Mouse (Mus musculus): ENCODE measurements around the gene Mrtfb. TPM values are rescaled to one million over a fixed set of nuclear protein-coding genes. Genes with fewer than 3 reads are reported as not detected.

Mrtfb gene
- polyA plus RNA-seq (2015; fragmentation: Nextera tagmentation; extraction: Ambion mirVana), result 12.4 and 13.1 TPM in 2 replicates

DNA sequence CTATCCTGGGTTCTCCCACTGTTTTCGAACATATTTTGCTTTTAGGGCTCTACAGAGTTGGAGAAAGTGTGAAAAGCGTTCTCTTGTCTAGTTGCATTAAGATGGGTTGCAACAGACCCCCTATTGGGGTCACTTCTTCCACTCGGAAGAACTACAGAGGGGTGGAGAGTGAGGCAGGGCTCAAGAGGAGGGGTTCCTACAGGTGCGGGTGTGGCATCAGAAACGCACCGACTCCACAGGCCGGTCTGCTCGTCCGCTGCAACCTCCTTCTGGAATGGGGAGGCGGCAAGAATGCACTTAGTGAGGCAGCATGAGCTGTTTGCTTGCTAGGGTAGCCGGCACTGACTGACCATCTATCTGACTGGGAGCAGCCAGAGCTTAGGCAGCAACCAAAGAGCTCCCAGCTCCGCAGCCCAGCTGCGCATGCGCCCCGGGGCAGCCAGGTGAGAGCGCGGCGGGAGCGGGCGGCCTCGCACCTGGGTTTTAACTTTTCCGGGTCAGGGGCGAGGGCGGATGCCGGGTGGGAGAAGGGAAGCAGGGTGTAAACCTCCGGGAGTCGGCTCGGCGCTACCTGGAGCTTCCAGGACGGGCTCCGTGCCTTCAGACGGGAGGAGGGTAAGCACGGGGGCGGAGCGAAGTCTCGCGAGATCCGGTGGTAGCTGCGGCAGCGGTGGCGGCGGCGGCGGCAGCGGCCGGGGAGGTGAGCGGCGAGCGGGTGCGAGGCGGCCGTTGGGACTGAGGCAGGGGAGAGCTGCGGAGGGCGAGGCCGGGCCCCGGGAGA, at the start of gene Mrtfb:
Gene Mrtfb (plus strand): TSS at position 627 of the 781 bp plus-strand sequence.
- peak within 1 kb of the TSS; percentile 93 for H3K4me3 ChIP-seq
- 1% methylated on average over 46 of the region's 56 CpGs for WGBS
- H3K4me2 ChIP-seq, result peak within 1 kb of the TSS; percentile 91
- H3K4me1 ChIP-seq, result peaks cover 39% of the 10 kb centered on the region
- H3K9ac ChIP-seq, result peak within 1 kb of the TSS; percentile 93
- no peaks in the 10 kb centered on the region for H3K9me3 ChIP-seq
- ATAC-seq (ENCODE audit: extremely low read depth, insufficient number of reproducible peaks, low FRiP score, low TSS enrichment), result peak; percentile 76
- H3K27me3 ChIP-seq (replicated peaks), result no peaks in the 10 kb centered on the region
- H3K36me3 ChIP-seq, result no peaks in the 10 kb centered on the region
- H3K27ac ChIP-seq (replicated peaks), result peak within 1 kb of the TSS; percentile 81

DNA sequence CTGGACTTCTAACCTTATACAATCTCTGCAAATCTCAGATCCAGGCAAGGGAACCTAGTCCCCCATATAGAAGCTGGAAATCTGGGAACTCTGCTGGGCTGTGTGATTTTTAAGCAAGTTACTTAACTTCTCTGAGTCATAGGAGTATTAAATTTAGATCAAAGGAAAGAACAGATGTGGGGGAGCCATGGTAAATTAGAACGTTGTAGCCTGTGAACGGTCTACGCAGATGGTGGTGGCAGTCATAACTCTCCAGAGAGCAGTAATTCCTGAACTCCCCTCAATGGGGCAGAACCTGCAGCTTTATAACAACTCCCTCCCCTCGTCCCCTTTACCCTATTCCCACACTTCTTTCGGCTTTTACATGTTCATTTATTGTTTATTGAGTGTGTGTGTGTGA, 48.6 kb upstream of the Mrtfb start:
- 63% methylated on average over 5 of the region's 5 CpGs for WGBS
- Histone ChIP-seq H3K9me3 (no peaks in the 10 kb centered on the region), H3K4me1 (peaks cover 4% of the 10 kb centered on the region; the same call in 1 of the 2 replicates), H3K9ac (no peak overlapping the region), H3K27me3 (replicated peaks) (no peaks in the 10 kb centered on the region), H3K4me3 (no peak overlapping the region), H3K36me3 (no peaks in the 10 kb centered on the region), H3K4me2 (no peak overlapping the region), H3K27ac (replicated peaks) (no peak overlapping the region)
- ATAC-seq (ENCODE audit: extremely low read depth, insufficient number of reproducible peaks, low FRiP score, low TSS enrichment), result no peak

DNA sequence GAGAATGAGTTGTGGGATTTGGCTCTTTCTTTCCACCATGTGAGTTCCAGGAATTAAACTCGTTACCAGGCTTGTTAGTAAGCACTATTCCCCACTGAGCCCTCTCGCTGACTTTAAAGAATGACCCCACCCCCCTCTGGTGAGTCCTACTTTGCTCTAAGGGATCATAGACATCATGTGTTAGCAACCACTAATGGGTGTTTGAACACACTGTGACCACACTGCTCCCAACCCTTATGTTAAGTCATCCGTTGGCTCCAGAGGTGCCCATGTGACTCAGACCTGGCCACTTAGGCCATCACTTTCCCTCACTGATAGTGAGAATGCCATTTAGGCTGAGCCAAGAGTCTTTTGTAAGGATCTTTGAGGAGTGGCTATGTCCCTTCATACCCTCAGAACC, 48.2 kb upstream of the Mrtfb start:
- Histone ChIP-seq H3K27me3 (replicated peaks) (no peaks in the 10 kb centered on the region), H3K36me3 (no peaks in the 10 kb centered on the region), H3K4me1 (peaks cover 4% of the 10 kb centered on the region; the same call in 1 of the 2 replicates), H3K9me3 (no peaks in the 10 kb centered on the region), H3K4me2 (no peak overlapping the region), H3K9ac (no peak overlapping the region), H3K4me3 (no peak overlapping the region), H3K27ac (replicated peaks) (no peak overlapping the region)
- ATAC-seq (ENCODE audit: extremely low read depth, insufficient number of reproducible peaks, low FRiP score, low TSS enrichment), result no peak
- WGBS, result 30% methylated on average over 3 of the region's 3 CpGs

DNA sequence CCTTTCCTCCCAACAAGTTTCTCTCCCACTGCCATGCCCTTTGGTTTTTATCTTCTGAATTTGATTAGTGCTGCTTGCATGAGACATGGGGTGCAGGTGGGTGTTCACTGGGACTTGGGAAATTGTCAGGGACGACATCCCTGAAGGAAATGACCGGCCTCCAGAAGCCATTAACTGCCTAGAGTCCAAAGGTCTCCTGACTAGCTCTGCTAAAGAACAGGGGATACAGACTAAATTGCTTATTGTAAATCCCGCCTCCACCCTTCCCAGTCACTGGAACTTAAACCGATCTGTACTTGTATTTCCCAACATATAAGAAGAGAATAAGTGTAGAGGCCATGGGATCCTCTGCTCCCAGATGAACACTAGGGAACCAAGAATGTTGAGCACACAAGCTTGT, 43.5 kb upstream of the Mrtfb start:
- no peak overlapping the region for H3K27ac ChIP-seq (replicated peaks)
- 67% methylated on average over 4 of the region's 4 CpGs for WGBS
- no peak overlapping the region for H3K4me3 ChIP-seq
- H3K9me3 ChIP-seq, result no peaks in the 10 kb centered on the region
- no peak overlapping the region for H3K4me2 ChIP-seq
- H3K9ac ChIP-seq, result no peak overlapping the region
- peaks cover 14% of the 10 kb centered on the region for H3K4me1 ChIP-seq
- ATAC-seq (ENCODE audit: extremely low read depth, insufficient number of reproducible peaks, low FRiP score, low TSS enrichment), result no peak
- H3K27me3 ChIP-seq (replicated peaks), result no peaks in the 10 kb centered on the region
- H3K36me3 ChIP-seq, result no peaks in the 10 kb centered on the region

DNA sequence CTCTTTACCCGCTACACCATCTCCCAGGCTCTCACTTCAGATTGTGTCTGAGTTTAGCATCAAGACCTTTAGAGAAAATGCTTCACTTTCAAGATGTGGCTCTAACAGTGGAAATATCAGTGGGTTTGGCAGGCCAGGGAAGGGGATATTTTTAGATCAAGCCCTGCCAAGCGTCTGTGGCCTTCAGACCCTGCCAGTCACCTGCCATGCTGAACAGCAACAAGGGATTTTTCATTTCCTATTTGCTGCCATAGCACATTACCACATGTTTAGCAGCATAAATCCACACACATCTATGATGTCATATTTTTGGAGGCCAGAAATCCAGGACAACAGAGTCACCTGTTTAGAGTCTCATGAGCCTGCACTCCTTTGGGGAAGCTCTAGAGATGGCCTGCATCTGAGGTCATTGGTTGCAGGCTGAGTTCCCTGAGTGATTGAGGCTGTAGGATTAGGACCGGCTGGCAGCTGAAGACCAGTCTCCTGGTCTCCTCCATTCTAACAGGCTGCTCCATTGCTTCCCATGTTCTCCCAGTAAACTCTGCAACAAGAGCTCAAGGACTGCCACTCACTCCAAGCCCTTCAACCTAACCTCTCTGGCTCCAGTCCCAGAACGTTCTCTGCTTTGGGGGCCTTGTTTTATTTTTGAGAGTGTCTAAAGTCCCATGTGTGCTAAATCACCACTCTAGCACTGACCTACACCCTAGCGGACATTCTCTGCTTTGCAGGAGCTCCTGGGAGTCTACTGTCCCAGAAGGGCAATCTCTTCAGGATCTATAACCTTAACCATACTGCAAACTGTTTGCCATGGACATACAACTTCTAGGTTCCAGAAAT, 39.9 kb upstream of the Mrtfb start:
- Histone ChIP-seq H3K27ac (replicated peaks) (peak overlapping the region; percentile 83), H3K4me2 (no peak overlapping the region), H3K4me3 (no peak overlapping the region), H3K4me1 (peaks cover 15% of the 10 kb centered on the region), H3K27me3 (replicated peaks) (no peaks in the 10 kb centered on the region), H3K9me3 (no peaks in the 10 kb centered on the region), H3K9ac (no peak overlapping the region), H3K36me3 (no peaks in the 10 kb centered on the region)
- no peak for ATAC-seq (ENCODE audit: extremely low read depth, insufficient number of reproducible peaks, low FRiP score, low TSS enrichment)
- whole genome bisulfite sequencing, result 36% methylated on average over 5 of the region's 5 CpGs

DNA sequence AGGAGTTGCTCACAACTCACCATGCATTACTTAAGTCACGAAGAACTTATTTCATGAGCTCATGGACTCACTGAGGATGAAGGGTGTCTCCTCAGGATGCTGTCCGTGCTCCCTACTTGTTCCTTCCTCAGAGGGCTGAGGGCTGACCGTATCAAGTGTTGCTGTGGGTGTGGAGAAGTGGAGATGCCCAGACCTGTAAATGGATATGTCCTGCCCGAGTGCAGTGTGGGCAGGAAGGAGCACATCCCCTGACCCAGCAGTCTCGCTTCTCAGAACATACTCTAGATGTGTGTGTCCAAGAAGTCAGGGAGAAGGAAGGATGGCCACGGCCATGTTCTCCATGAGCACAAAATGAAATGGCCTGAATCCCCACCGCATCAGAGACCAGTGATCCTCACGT, 38.3 kb upstream of the Mrtfb start:
- Histone ChIP-seq H3K36me3 (no peaks in the 10 kb centered on the region), H3K9me3 (no peaks in the 10 kb centered on the region), H3K27me3 (replicated peaks) (no peaks in the 10 kb centered on the region), H3K4me2 (no peak overlapping the region), H3K4me1 (peaks cover 21% of the 10 kb centered on the region), H3K27ac (replicated peaks) (no peak overlapping the region), H3K4me3 (no peak overlapping the region), H3K9ac (no peak overlapping the region)
- no peak for ATAC-seq (ENCODE audit: extremely low read depth, insufficient number of reproducible peaks, low FRiP score, low TSS enrichment)
- WGBS, result 74% methylated on average over 8 of the region's 8 CpGs

DNA sequence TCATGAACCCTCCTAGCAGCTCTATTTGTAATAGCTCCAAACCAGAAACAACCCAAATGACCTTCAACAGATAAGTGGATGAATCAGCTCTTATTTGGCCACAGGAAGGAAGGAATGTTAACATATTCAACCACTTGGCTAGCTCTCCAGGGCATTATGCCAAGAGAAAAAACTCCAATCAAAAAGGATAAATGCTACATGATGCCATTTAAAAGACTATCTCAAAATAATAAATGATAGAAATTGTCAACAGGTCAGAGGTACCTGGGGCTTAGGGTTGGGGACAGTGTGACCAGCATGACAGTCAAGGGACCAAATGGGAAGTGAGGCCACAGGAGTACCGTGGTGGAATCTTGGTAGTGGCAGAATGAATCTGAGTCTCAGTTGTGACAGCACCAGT, 34.8 kb upstream of the Mrtfb start:
- no peak overlapping the region for H3K4me2 ChIP-seq
- no peaks in the 10 kb centered on the region for H3K36me3 ChIP-seq
- no peaks in the 10 kb centered on the region for H3K27me3 ChIP-seq (replicated peaks)
- no peak overlapping the region for H3K4me3 ChIP-seq
- 56% methylated on average over 1 of the region's 1 CpGs for WGBS
- no peaks in the 10 kb centered on the region for H3K9me3 ChIP-seq
- peaks cover 12% of the 10 kb centered on the region for H3K4me1 ChIP-seq
- 0 out of 2 replicates have a peak overlapping the region, but pooled peaks have one; percentile 8 for H3K27ac ChIP-seq (replicated peaks)
- H3K9ac ChIP-seq, result no peak overlapping the region
- no peak for ATAC-seq (ENCODE audit: extremely low read depth, insufficient number of reproducible peaks, low FRiP score, low TSS enrichment)

DNA sequence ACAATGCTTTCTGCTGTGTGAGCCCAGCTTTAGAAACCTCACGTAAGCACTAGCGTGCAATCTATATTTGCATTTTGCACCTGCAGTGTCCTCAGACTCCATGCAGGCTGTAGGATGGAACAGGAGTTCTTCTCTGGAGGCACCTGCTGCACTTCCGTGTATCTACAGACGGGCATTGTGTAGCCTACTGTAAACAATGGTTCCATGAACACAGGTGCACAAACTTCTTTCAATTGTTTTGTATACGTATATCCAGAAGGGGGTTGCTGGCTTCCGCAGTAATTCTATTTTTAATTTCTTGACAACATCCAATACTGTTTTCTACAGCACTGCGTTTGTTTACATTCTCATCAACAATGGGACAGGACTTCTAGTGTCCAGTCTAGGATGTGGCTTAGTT, 24.2 kb upstream of the Mrtfb start:
- Histone ChIP-seq H3K4me1 (peaks cover 11% of the 10 kb centered on the region), H3K27ac (replicated peaks) (peak overlapping the region; percentile 68; the same call in 1 of the 2 replicates), H3K9ac (no peak overlapping the region), H3K4me3 (no peak overlapping the region), H3K36me3 (no peaks in the 10 kb centered on the region), H3K4me2 (no peak overlapping the region), H3K27me3 (replicated peaks) (no peaks in the 10 kb centered on the region), H3K9me3 (no peaks in the 10 kb centered on the region)
- ATAC-seq (ENCODE audit: extremely low read depth, insufficient number of reproducible peaks, low FRiP score, low TSS enrichment), result no peak
- WGBS, result 82% methylated on average over 7 of the region's 7 CpGs

DNA sequence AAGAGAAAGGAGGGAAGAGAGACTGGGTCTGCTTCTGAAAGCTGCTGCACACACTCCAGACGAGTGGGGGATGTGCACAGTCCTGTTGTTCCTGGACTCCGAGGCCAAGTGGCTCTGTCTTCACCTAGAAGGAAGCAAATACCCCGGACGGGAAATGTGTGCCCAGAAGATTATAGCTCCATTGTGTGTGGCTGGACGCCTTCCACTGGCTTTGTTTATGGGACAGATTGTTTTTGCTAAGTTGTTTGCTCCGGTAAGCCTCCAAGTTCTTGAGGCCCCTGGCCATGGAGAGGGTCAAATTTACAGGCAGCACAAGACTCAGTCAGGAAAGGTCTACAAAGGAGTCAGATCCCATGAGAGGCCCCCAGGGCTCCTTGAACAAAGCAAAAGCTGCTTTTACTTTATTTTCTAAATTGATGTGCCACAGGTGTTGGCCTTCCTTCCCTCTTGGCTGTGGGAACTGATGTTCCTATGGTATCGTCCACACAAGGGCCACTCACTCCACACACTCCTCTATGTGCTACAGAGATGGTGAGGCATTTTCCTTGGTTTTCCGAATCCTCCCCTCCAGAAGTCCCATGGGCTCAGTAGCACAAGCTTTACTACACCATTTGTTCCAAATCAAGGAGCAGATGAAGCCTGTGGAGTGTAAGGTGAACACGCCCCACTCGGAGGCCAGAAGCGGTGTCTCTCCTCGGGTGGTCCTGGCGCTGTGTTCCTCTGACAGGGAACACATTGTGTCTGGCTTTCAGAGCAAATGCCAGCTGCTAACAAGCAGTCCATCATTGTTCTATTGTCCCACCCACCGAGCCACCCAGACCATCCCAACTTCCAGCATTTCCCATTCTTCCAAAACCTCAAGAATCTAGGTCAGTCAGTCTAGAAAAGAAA, 23.1 kb upstream of the Mrtfb start:
- Histone ChIP-seq H3K9me3 (no peaks in the 10 kb centered on the region), H3K27me3 (replicated peaks) (no peaks in the 10 kb centered on the region), H3K9ac (no peak overlapping the region), H3K4me2 (no peak overlapping the region), H3K4me3 (no peak overlapping the region), H3K4me1 (peaks cover 11% of the 10 kb centered on the region), H3K36me3 (no peaks in the 10 kb centered on the region), H3K27ac (replicated peaks) (peak overlapping the region; percentile 68)
- WGBS, result 41% methylated on average over 14 of the region's 14 CpGs
- ATAC-seq (ENCODE audit: extremely low read depth, insufficient number of reproducible peaks, low FRiP score, low TSS enrichment), result peak; percentile 58

DNA sequence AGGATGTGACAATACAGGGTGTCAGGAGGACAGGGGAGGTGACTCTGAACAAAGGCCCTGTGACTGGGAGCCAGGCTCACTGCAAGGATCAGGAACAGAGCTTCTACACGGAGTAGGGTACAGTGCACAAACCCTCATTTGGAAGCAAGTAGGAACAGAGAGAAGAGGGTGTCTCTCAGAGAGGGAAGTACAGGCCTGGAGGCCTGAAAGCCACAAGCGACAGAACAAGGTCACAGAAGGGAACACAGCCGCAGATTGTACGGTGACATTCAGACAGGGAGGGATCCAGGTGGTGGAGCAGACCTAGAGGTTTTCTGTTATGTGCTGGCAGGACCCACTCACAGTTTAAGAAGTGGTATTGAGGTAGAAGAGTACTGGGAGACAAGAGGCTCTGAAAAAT, 17.2 kb upstream of the Mrtfb start:
- Histone ChIP-seq H3K36me3 (no peaks in the 10 kb centered on the region), H3K9ac (no peak overlapping the region), H3K27ac (replicated peaks) (no peak overlapping the region), H3K4me3 (no peak overlapping the region), H3K4me1 (no peaks in the 10 kb centered on the region), H3K9me3 (no peaks in the 10 kb centered on the region), H3K4me2 (no peak overlapping the region), H3K27me3 (replicated peaks) (no peaks in the 10 kb centered on the region)
- ATAC-seq (ENCODE audit: extremely low read depth, insufficient number of reproducible peaks, low FRiP score, low TSS enrichment), result no peak
- WGBS, result 61% methylated on average over 4 of the region's 4 CpGs

DNA sequence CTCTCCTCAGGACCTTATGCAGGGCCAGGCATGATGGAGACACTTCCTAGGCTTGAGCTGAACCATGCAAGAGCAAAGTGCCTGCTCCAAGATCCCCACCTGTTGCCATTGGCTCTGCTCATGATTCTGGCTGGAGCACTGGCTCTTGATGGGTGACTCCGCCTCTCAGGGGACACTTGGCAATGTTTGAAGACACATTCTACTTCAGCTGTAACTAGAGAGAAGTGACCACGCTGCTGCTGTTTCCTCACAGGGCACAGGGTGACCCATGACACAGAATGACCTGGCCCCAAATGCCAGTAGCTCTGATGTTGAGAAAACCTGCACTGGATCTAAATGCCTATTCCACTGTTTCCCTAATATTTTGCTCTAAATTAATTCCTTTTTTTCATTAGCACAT, 16.7 kb upstream of the Mrtfb start:
- H3K27ac ChIP-seq (replicated peaks), result no peak overlapping the region
- H3K9ac ChIP-seq, result no peak overlapping the region
- no peak overlapping the region for H3K4me3 ChIP-seq
- no peak for ATAC-seq (ENCODE audit: extremely low read depth, insufficient number of reproducible peaks, low FRiP score, low TSS enrichment)
- WGBS, result 67% methylated on average over 2 of the region's 2 CpGs
- H3K36me3 ChIP-seq, result no peaks in the 10 kb centered on the region
- H3K4me2 ChIP-seq, result no peak overlapping the region
- H3K9me3 ChIP-seq, result no peaks in the 10 kb centered on the region
- no peaks in the 10 kb centered on the region for H3K4me1 ChIP-seq
- H3K27me3 ChIP-seq (replicated peaks), result no peaks in the 10 kb centered on the region

Measured in heart, embryonic 13.5 days (tissue).